Mouse (Mus musculus): ENCODE data around the gene 2010111I01Rik. TPM values are rescaled to one million over a fixed set of nuclear protein-coding genes. Genes with fewer than 3 reads are reported as not detected.
A peak's percentile ranks its signal among the peaks of the same experiment; 100 is the strongest.

2010111I01Rik gene
- total RNA-seq, 1 experiment, result 58.3 TPM

DNA sequence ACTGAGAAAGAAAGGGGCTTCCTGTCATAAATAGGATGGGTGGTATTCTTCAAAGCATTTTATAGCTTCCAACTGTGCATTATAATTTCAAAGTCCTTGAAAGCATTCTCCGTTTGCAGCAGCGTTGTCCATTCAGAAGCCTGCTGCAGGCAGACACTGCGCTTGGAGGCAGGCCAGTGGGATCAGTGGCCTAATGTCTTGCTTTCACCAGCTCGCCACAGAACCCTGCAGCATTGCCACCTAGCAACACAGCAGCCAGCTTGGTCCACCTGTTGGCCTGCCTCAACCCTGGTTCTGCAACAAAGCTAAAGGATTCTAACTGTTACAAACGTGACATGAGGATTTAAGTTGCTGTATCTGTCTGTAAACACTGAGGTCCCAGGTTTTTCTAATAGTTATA is 325.0 kb downstream of the 2010111I01Rik start:
- TF ChIP-seq HCFC1 (IDR thresholded peaks at IDR 0.05; ENCODE audit: borderline replicate concordance, insufficient read depth, low read length) (no peak), MAFK (IDR thresholded peaks at IDR 0.05; ENCODE audit: insufficient read depth, low read depth, low read length) (no peak), ZC3H11A (IDR thresholded peaks at IDR 0.05; ENCODE audit: borderline replicate concordance, low read depth, low read length) (no peak), ZNF384 (IDR thresholded peaks at IDR 0.05; ENCODE audit: low read depth, low read length) (no peak), CHD2 (IDR thresholded peaks at IDR 0.05; ENCODE audit: low read depth, low read length) (no peak)
- H3K27ac ChIP-seq (ENCODE audit: insufficient read depth, low read depth, low read length, poor library complexity, severe bottlenecking), result no peak overlapping the region
- no peak overlapping the region for H3K4me3 ChIP-seq (ENCODE audit: insufficient read depth in 1 of 2, low read depth in 1 of 2, low read length in 2 of 2, poor library complexity in 1 of 2, severe bottlenecking in 1 of 2)
- no peaks in the 10 kb centered on the region for H3K9me3 ChIP-seq (ENCODE audit: control insufficient read depth, insufficient read depth, low read depth, low read length)
- peaks cover 7 to 21% of the 10 kb centered on the region in 2 experiments; a peak in 3 of 4 replicates for H3K4me1 ChIP-seq (ENCODE audit: control insufficient read depth in 2 of 2, insufficient read depth in 2 of 2, low read length in 2 of 2, poor library complexity in 1 of 2)
- DNase-seq (ENCODE audit: low read depth, low spot score), result no peak
- in situ Hi-C loops (cut with MboI; ENCODE audit: low sequenced_read_pairs in 2 of 2, unreplicated experiment in 2 of 2), result no loop called here
- H3K36me3 ChIP-seq (ENCODE audit: control insufficient read depth, insufficient read depth, low read length, poor library complexity, severe bottlenecking), result peaks cover 36% of the 10 kb centered on the region
- no peak overlapping the region for H3K9ac ChIP-seq (ENCODE audit: insufficient read depth, low read depth, low read length, poor library complexity, severe bottlenecking)

DNA sequence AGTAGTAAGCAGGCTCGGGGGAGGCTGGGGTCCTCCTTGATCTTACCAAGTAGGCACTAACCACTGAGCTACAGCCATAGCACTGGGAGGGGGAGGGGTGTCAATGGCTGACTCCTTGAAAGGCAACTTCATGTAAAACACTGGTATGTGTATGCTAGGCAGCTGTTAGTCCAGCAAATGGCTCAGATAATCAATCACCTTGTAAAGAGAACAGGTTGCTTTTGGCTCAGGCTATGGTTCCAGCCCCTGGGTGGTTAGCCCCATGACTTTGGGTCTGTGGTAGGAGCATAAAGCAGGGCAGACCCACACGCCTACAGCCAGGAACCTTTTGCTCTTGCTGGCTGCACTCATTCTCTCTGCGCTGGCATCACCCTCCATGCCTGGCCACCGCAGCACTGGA is 325.4 kb downstream of the 2010111I01Rik start:
- H3K27ac ChIP-seq (ENCODE audit: insufficient read depth, low read depth, low read length, poor library complexity, severe bottlenecking), result no peak overlapping the region

GRCm38 (mm10) chr13:63291016-63291415 is 326.3 kb downstream of the 2010111I01Rik start:
- Histone ChIP-seq H3K4me1 (ENCODE audit: control insufficient read depth in 2 of 2, insufficient read depth in 2 of 2, low read length in 2 of 2, poor library complexity in 1 of 2) (peaks cover 6 to 28% of the 10 kb centered on the region in 2 experiments; a peak in 3 of 4 replicates), H3K27ac (ENCODE audit: insufficient read depth, low read depth, low read length, poor library complexity, severe bottlenecking) (no peak overlapping the region), H3K9ac (ENCODE audit: insufficient read depth, low read depth, low read length, poor library complexity, severe bottlenecking) (no peak overlapping the region), H3K9me3 (ENCODE audit: control insufficient read depth, insufficient read depth, low read depth, low read length) (no peaks in the 10 kb centered on the region), H3K36me3 (ENCODE audit: control insufficient read depth, insufficient read depth, low read length, poor library complexity, severe bottlenecking) (peaks cover 30% of the 10 kb centered on the region), H3K4me3 (ENCODE audit: insufficient read depth in 1 of 2, low read depth in 1 of 2, low read length in 2 of 2, poor library complexity in 1 of 2, severe bottlenecking in 1 of 2) (no peak overlapping the region)
- in situ Hi-C loops (cut with MboI; ENCODE audit: low sequenced_read_pairs in 2 of 2, unreplicated experiment in 2 of 2), result no loop called here
- DNase-seq (ENCODE audit: low read depth, low spot score), result no peak
- TF ChIP-seq ZNF384 (IDR thresholded peaks at IDR 0.05; ENCODE audit: low read depth, low read length) (no peak), ZC3H11A (IDR thresholded peaks at IDR 0.05; ENCODE audit: borderline replicate concordance, low read depth, low read length) (no peak)

More for the DNA sequence above, 325.4 kb downstream of the 2010111I01Rik start:
- DNase-seq (ENCODE audit: low read depth, low spot score), result no peak
- Histone ChIP-seq H3K9me3 (ENCODE audit: control insufficient read depth, insufficient read depth, low read depth, low read length) (no peaks in the 10 kb centered on the region), H3K9ac (ENCODE audit: insufficient read depth, low read depth, low read length, poor library complexity, severe bottlenecking) (no peak overlapping the region), H3K36me3 (ENCODE audit: control insufficient read depth, insufficient read depth, low read length, poor library complexity, severe bottlenecking) (peaks cover 35% of the 10 kb centered on the region), H3K4me3 (ENCODE audit: insufficient read depth in 1 of 2, low read depth in 1 of 2, low read length in 2 of 2, poor library complexity in 1 of 2, severe bottlenecking in 1 of 2) (no peak overlapping the region), H3K4me1 (ENCODE audit: control insufficient read depth in 2 of 2, insufficient read depth in 2 of 2, low read length in 2 of 2, poor library complexity in 1 of 2) (peaks cover 7 to 23% of the 10 kb centered on the region in 2 experiments; a peak in 3 of 4 replicates)
- TF ChIP-seq HCFC1 (IDR thresholded peaks at IDR 0.05; ENCODE audit: borderline replicate concordance, insufficient read depth, low read length), result no peak
- TF ChIP-seq ZNF384 (IDR thresholded peaks at IDR 0.05; ENCODE audit: low read depth, low read length), result no peak
- TF ChIP-seq ZC3H11A (IDR thresholded peaks at IDR 0.05; ENCODE audit: borderline replicate concordance, low read depth, low read length), result no peak
- no peak for TF ChIP-seq CHD2 (IDR thresholded peaks at IDR 0.05; ENCODE audit: low read depth, low read length)
- TF ChIP-seq MAFK (IDR thresholded peaks at IDR 0.05; ENCODE audit: insufficient read depth, low read depth, low read length), result no peak
- in situ Hi-C loops (cut with MboI; ENCODE audit: low sequenced_read_pairs in 2 of 2, unreplicated experiment in 2 of 2), result no loop called here

- peak overlapping the region in 1 of 2 experiments; percentile 14; a peak in 1 of 4 replicates for H3K4me3 ChIP-seq (ENCODE audit: insufficient read depth in 1 of 2, low read depth in 1 of 2, low read length in 2 of 2, poor library complexity in 1 of 2, severe bottlenecking in 1 of 2)
- H3K9me3 ChIP-seq (ENCODE audit: control insufficient read depth, insufficient read depth, low read depth, low read length), result no peaks in the 10 kb centered on the region
- peaks cover 8 to 37% of the 10 kb centered on the region in 2 experiments; a peak in 3 of 4 replicates for H3K4me1 ChIP-seq (ENCODE audit: control insufficient read depth in 2 of 2, insufficient read depth in 2 of 2, low read length in 2 of 2, poor library complexity in 1 of 2)
- no peak overlapping the region for H3K9ac ChIP-seq (ENCODE audit: insufficient read depth, low read depth, low read length, poor library complexity, severe bottlenecking)
- peak overlapping the region; percentile 82 for H3K27ac ChIP-seq (ENCODE audit: insufficient read depth, low read depth, low read length, poor library complexity, severe bottlenecking)
- DNase-seq (ENCODE audit: low read depth, low spot score), result no peak
- TF ChIP-seq ZC3H11A (IDR thresholded peaks at IDR 0.05; ENCODE audit: borderline replicate concordance, low read depth, low read length), result no peak
- TF ChIP-seq HCFC1 (IDR thresholded peaks at IDR 0.05; ENCODE audit: borderline replicate concordance, insufficient read depth, low read length), result no peak
- no peak for TF ChIP-seq MAFK (IDR thresholded peaks at IDR 0.05; ENCODE audit: insufficient read depth, low read depth, low read length)
- TF ChIP-seq CHD2 (IDR thresholded peaks at IDR 0.05; ENCODE audit: low read depth, low read length), result no peak
- TF ChIP-seq ZNF384 (IDR thresholded peaks at IDR 0.05; ENCODE audit: low read depth, low read length), result no peak
- in situ Hi-C loops (cut with MboI; ENCODE audit: low sequenced_read_pairs in 2 of 2, unreplicated experiment in 2 of 2), result no loop called here
- peaks cover 37% of the 10 kb centered on the region for H3K36me3 ChIP-seq (ENCODE audit: control insufficient read depth, insufficient read depth, low read length, poor library complexity, severe bottlenecking)
Measured at GRCm38 (mm10) chr13:63293647-63294046, 329.0 kb downstream of the 2010111I01Rik start.
